Mouse (Mus musculus): ENCODE measurements at regions not wholly inside any gene's neighbourhood (a gene's known extent, or its start where the extent isn't known, plus 50 kb on each side); places are given as distances from the start of the nearest gene placed in this dataset.

GRCm38 (mm10) chr12:16151170-16151702 is 334.5 kb upstream of the Trib2 start:
- H3K4me3 ChIP-seq (replicated peaks; ENCODE audit: insufficient read depth, low read depth, low read length), result no peak overlapping the region
- H3K4me1 ChIP-seq (ENCODE audit: control insufficient read depth, insufficient read depth, low read length), result no peaks in the 10 kb centered on the region
- WGBS, result 72% methylated on average over 5 of the region's 5 CpGs
- TF ChIP-seq POLR2A (IDR thresholded peaks at IDR 0.05; ENCODE audit: borderline replicate concordance, insufficient read depth, low read length) (no peak), CTCF (IDR thresholded peaks at IDR 0.05; ENCODE audit: borderline replicate concordance, insufficient read depth, low read depth, low read length) (no peak)
- no peaks in the 10 kb centered on the region; the same call in 1 of the 2 replicates for H3K27me3 ChIP-seq (ENCODE audit: control insufficient read depth, insufficient read depth, low read length)
- peak in 1 of 2 experiments; percentile 22 for DNase-seq
- no peak overlapping the region for H3K27ac ChIP-seq (ENCODE audit: insufficient read depth, low read length)

- Histone ChIP-seq H3K4me3 (replicated peaks; ENCODE audit: insufficient read depth, low read depth, low read length) (no peak overlapping the region), H3K27me3 (ENCODE audit: control insufficient read depth, insufficient read depth, low read length) (no peaks in the 10 kb centered on the region; the same call in 1 of the 2 replicates), H3K27ac (ENCODE audit: insufficient read depth, low read length) (no peak overlapping the region), H3K4me1 (ENCODE audit: control insufficient read depth, insufficient read depth, low read length) (no peaks in the 10 kb centered on the region)
- 69% methylated on average over 2 of the region's 2 CpGs for WGBS
- TF ChIP-seq CTCF (IDR thresholded peaks at IDR 0.05; ENCODE audit: borderline replicate concordance, insufficient read depth, low read depth, low read length) (no peak), POLR2A (IDR thresholded peaks at IDR 0.05; ENCODE audit: borderline replicate concordance, insufficient read depth, low read length) (no peak)
- DNase-seq, result no peak
Observed at GRCm38 (mm10) chr12:16146919-16147318, 330.2 kb upstream of the Trib2 start.

GRCm38 (mm10) chr12:16145621-16146020 is 328.9 kb upstream of the Trib2 start:
- TF ChIP-seq CTCF (IDR thresholded peaks at IDR 0.05; ENCODE audit: borderline replicate concordance, insufficient read depth, low read depth, low read length) (no peak), POLR2A (IDR thresholded peaks at IDR 0.05; ENCODE audit: borderline replicate concordance, insufficient read depth, low read length) (no peak)
- no peaks in the 10 kb centered on the region; the same call in 1 of the 2 replicates for H3K27me3 ChIP-seq (ENCODE audit: control insufficient read depth, insufficient read depth, low read length)
- no peaks in the 10 kb centered on the region for H3K4me1 ChIP-seq (ENCODE audit: control insufficient read depth, insufficient read depth, low read length)
- H3K27ac ChIP-seq (ENCODE audit: insufficient read depth, low read length), result no peak overlapping the region
- WGBS, result 21% methylated on average over 7 of the region's 7 CpGs
- no peak overlapping the region for H3K4me3 ChIP-seq (replicated peaks; ENCODE audit: insufficient read depth, low read depth, low read length)
- peak in 1 of 2 experiments; percentile 27 for DNase-seq

- no peak overlapping the region for H3K27ac ChIP-seq (ENCODE audit: insufficient read depth, low read length)
Observed at GRCm38 (mm10) chr12:16141193-16141592, 324.5 kb upstream of the Trib2 start.

GRCm38 (mm10) chr12:16140511-16141110 is 323.9 kb upstream of the Trib2 start:
- no peak overlapping the region for H3K27ac ChIP-seq (ENCODE audit: insufficient read depth, low read length)
- H3K27me3 ChIP-seq (ENCODE audit: control insufficient read depth, insufficient read depth, low read length), result no peaks in the 10 kb centered on the region
- DNase-seq, result no peak
- TF ChIP-seq POLR2A (IDR thresholded peaks at IDR 0.05; ENCODE audit: borderline replicate concordance, insufficient read depth, low read length) (no peak), CTCF (IDR thresholded peaks at IDR 0.05; ENCODE audit: borderline replicate concordance, insufficient read depth, low read depth, low read length) (no peak)
- WGBS, result 80% methylated on average over 5 of the region's 5 CpGs
- H3K4me3 ChIP-seq (replicated peaks; ENCODE audit: insufficient read depth, low read depth, low read length), result no peak overlapping the region
- no peaks in the 10 kb centered on the region for H3K4me1 ChIP-seq (ENCODE audit: control insufficient read depth, insufficient read depth, low read length)

More at GRCm38 (mm10) chr12:16141193-16141592, 324.5 kb upstream of the Trib2 start:
- H3K4me1 ChIP-seq (ENCODE audit: control insufficient read depth, insufficient read depth, low read length), result no peaks in the 10 kb centered on the region
- DNase-seq, result no peak
- 66% methylated on average over 4 of the region's 4 CpGs for WGBS
- no peak for TF ChIP-seq POLR2A (IDR thresholded peaks at IDR 0.05; ENCODE audit: borderline replicate concordance, insufficient read depth, low read length)
- TF ChIP-seq CTCF (IDR thresholded peaks at IDR 0.05; ENCODE audit: borderline replicate concordance, insufficient read depth, low read depth, low read length), result no peak
- H3K27me3 ChIP-seq (ENCODE audit: control insufficient read depth, insufficient read depth, low read length), result no peaks in the 10 kb centered on the region
- no peak overlapping the region for H3K4me3 ChIP-seq (replicated peaks; ENCODE audit: insufficient read depth, low read depth, low read length)

- H3K27ac ChIP-seq (ENCODE audit: insufficient read depth, low read length), result no peak overlapping the region
- DNase-seq, result no peak
- no peaks in the 10 kb centered on the region for H3K27me3 ChIP-seq (ENCODE audit: control insufficient read depth, insufficient read depth, low read length)
- WGBS, result 71% methylated on average over 4 of the region's 4 CpGs
- H3K4me1 ChIP-seq (ENCODE audit: control insufficient read depth, insufficient read depth, low read length), result no peaks in the 10 kb centered on the region
- no peak overlapping the region for H3K4me3 ChIP-seq (replicated peaks; ENCODE audit: insufficient read depth, low read depth, low read length)
- TF ChIP-seq POLR2A (IDR thresholded peaks at IDR 0.05; ENCODE audit: borderline replicate concordance, insufficient read depth, low read length), result no peak
Observed at GRCm38 (mm10) chr12:16139152-16139551, 322.4 kb upstream of the Trib2 start.

- WGBS, result 94% methylated on average over 3 of the region's 3 CpGs
- Histone ChIP-seq H3K27me3 (ENCODE audit: control insufficient read depth, insufficient read depth, low read length) (no peaks in the 10 kb centered on the region), H3K27ac (ENCODE audit: insufficient read depth, low read length) (no peak overlapping the region), H3K4me1 (ENCODE audit: control insufficient read depth, insufficient read depth, low read length) (no peaks in the 10 kb centered on the region), H3K4me3 (replicated peaks; ENCODE audit: insufficient read depth, low read depth, low read length) (no peak overlapping the region)
- no peak for DNase-seq
- TF ChIP-seq POLR2A (IDR thresholded peaks at IDR 0.05; ENCODE audit: borderline replicate concordance, insufficient read depth, low read length), result no peak
- TF ChIP-seq CTCF (IDR thresholded peaks at IDR 0.05; ENCODE audit: borderline replicate concordance, insufficient read depth, low read depth, low read length), result no peak
Observed at GRCm38 (mm10) chr12:16137801-16138200, 321.1 kb upstream of the Trib2 start.

- no peak for TF ChIP-seq POLR2A (IDR thresholded peaks at IDR 0.05; ENCODE audit: borderline replicate concordance, insufficient read depth, low read length)
- TF ChIP-seq CTCF (IDR thresholded peaks at IDR 0.05; ENCODE audit: borderline replicate concordance, insufficient read depth, low read depth, low read length), result no peak
- Histone ChIP-seq H3K27ac (ENCODE audit: insufficient read depth, low read length) (no peak overlapping the region), H3K4me3 (replicated peaks; ENCODE audit: insufficient read depth, low read depth, low read length) (no peak overlapping the region), H3K27me3 (ENCODE audit: control insufficient read depth, insufficient read depth, low read length) (no peaks in the 10 kb centered on the region), H3K4me1 (ENCODE audit: control insufficient read depth, insufficient read depth, low read length) (no peaks in the 10 kb centered on the region)
- no peak for DNase-seq
- 60% methylated on average over 5 of the region's 5 CpGs for WGBS
Observed at GRCm38 (mm10) chr12:16136214-16136671, 319.5 kb upstream of the Trib2 start.
